9 mouse cellular contexts compared by ENCODE assay signal in genomic region chr16:37813691-37814382, GRCm38 (mm10). TPM values are rescaled to one million over a fixed set of nuclear protein-coding genes. Genes with fewer than 3 reads are reported as not detected.
DNase-seq lines count a peak whose midpoint lies in the region; ATAC-seq and TF ChIP-seq lines count a peak whose summit lies in the region.
"Had no signal": no experiment of that assay in that cellular context is flagged by ENCODE, and none has a peak within 500 bp of the region (broad histone marks: within the 10 kb centered on the region; RNA-seq: fewer than 3 reads in every experiment).

No protein-coding gene starts in this region.

- 56% methylated on average over 5 of the region's 5 CpGs for WGBS in heart, embryonic 10.5 days
- WGBS in forebrain, embryonic 14.5 days, result 37% methylated on average over 5 of the region's 5 CpGs
- WGBS in liver, embryonic 14.5 days (ENCODE audit: insufficient replicate concordance), result 31% methylated on average over 5 of the region's 5 CpGs

- DNase-seq in heart, embryonic 10.5 days (ENCODE audit: low spot score), result no peak
- DNase-seq in heart, adult 18-20 months, result no peak
- peak; percentile 5 for DNase-seq in 416B (ENCODE audit: low read depth)
- no peak for DNase-seq in forebrain, embryonic 14.5 days (ENCODE audit: low spot score)
- no peak for DNase-seq in liver, embryonic 14.5 days (ENCODE audit: low read depth in 3 of 3, low spot score in 3 of 3)
- no peak for DNase-seq in right cerebral cortex, adult 2 months (ENCODE audit: low spot score in 2 of 2)
- no peak for DNase-seq in spleen, postnatal 10 days (ENCODE audit: low spot score in 2 of 2)
- DNase-seq in cerebellum, postnatal 14 days, result no peak
- DNase-seq: cerebellum, adult 8-10 months had no signal

- peak overlapping the region; percentile 33 for H3K4me2 ChIP-seq in forebrain, embryonic 14.5 days (ENCODE audit: low read length)
- peak overlapping the region; percentile 34 for H3K4me2 ChIP-seq in liver, embryonic 14.5 days (ENCODE audit: low read depth)

- no peaks in the 10 kb centered on the region for H3K9me3 ChIP-seq in heart, embryonic 10.5 days
- no peaks in the 10 kb centered on the region for H3K9me3 ChIP-seq in forebrain, embryonic 14.5 days (replicated peaks; ENCODE audit: control insufficient read depth, low read length)
- no peaks in the 10 kb centered on the region for H3K9me3 ChIP-seq in liver, embryonic 14.5 days (ENCODE audit: control insufficient read depth, low read length)

- peaks cover 52% of the 10 kb centered on the region for H3K36me3 ChIP-seq in heart, embryonic 10.5 days
- peaks cover 8% of the 10 kb centered on the region; the same call in 1 of the 2 replicates for H3K36me3 ChIP-seq in forebrain, embryonic 14.5 days (ENCODE audit: control insufficient read depth, insufficient read depth, low read length)
- no peaks in the 10 kb centered on the region for H3K36me3 ChIP-seq in liver, embryonic 14.5 days (replicated peaks; ENCODE audit: control insufficient read depth, insufficient read depth, low read depth)

- 0 out of 2 replicates have a peak, but pooled peaks have one; percentile 2 for ATAC-seq in forebrain, embryonic 14.5 days
- ATAC-seq in liver, embryonic 14.5 days (ENCODE audit: insufficient read depth), result no peak

- H3K9ac ChIP-seq in forebrain, embryonic 14.5 days (ENCODE audit: low read length), result 0 out of 2 replicates have a peak overlapping the region, but pooled peaks have one; percentile 5
- no peak overlapping the region for H3K9ac ChIP-seq in liver, embryonic 14.5 days (replicated peaks)

- H3K4me1 ChIP-seq in heart, embryonic 10.5 days, result peaks cover 40% of the 10 kb centered on the region
- peaks cover 7% of the 10 kb centered on the region; the same call in 1 of the 2 replicates for H3K4me1 ChIP-seq in forebrain, embryonic 14.5 days (ENCODE audit: control insufficient read depth, insufficient read depth, low read length)
- H3K4me1 ChIP-seq in liver, embryonic 14.5 days (replicated peaks; ENCODE audit: control insufficient read depth in 2 of 2, insufficient read depth in 2 of 2, low read length in 1 of 2), result peaks cover 0 to 13% of the 10 kb centered on the region in 2 experiments; a peak in 2 of 4 replicates

- H3K27me3 ChIP-seq in heart, embryonic 10.5 days (ENCODE audit: insufficient read depth, poor library complexity, severe bottlenecking), result no peaks in the 10 kb centered on the region
- no peaks in the 10 kb centered on the region for H3K27me3 ChIP-seq in forebrain, embryonic 14.5 days (replicated peaks; ENCODE audit: control insufficient read depth, insufficient read depth, low read length)
- no peaks in the 10 kb centered on the region for H3K27me3 ChIP-seq in liver, embryonic 14.5 days (ENCODE audit: control insufficient read depth, insufficient read depth, low read length)

- no peak overlapping the region for H3K4me3 ChIP-seq in heart, embryonic 10.5 days
- H3K4me3 ChIP-seq in forebrain, embryonic 14.5 days (ENCODE audit: low read depth, low read length), result no peak overlapping the region
- H3K4me3 ChIP-seq in liver, embryonic 14.5 days (ENCODE audit: insufficient read depth in 1 of 2, low read depth in 2 of 2, low read length in 2 of 2), result no peak overlapping the region

- H3K27ac ChIP-seq in heart, embryonic 10.5 days, result peak overlapping the region; percentile 67; the same call in 1 of the 2 replicates
- H3K27ac ChIP-seq in forebrain, embryonic 14.5 days (ENCODE audit: low read depth, low read length), result peak overlapping the region; percentile 48; the same call in 1 of the 2 replicates
- no peak overlapping the region for H3K27ac ChIP-seq in liver, embryonic 14.5 days

- no peak for TF ChIP-seq EP300 in liver, embryonic 14.5 days (IDR thresholded peaks at IDR 0.05; ENCODE audit: low read depth)

- TF ChIP-seq CTCF in liver, embryonic 14.5 days (IDR thresholded peaks at IDR 0.05; ENCODE audit: low read depth), result no peak

RNA-seq across cellular contexts. Expression of gene Fstl1, which starts 37.2 kb away (rescaled TPM):
- polyA plus RNA-seq in heart, embryonic 10.5 days (2016; fragmentation: Nextera tagmentation; extraction: Ambion mirVana), result 312 and 372 TPM in 2 replicates
- 10 to 100 TPM; 41.3 to 41.9 TPM for total RNA-seq in heart, adult 18-20 months (2021)
- polyA plus RNA-seq in forebrain, embryonic 14.5 days (2014; fragmentation: Nextera tagmentation; extraction: Ambion mirVana), result 90.2 and 101 TPM in 2 replicates
- polyA plus RNA-seq in liver, embryonic 14.5 days (2012; rRNA removed), result 6.1 and 9.9 TPM in 2 replicates
- 15.4 and 15.8 TPM in 2 replicates for polyA plus RNA-seq in liver, embryonic 14.5 days (2014; fragmentation: Nextera tagmentation; extraction: Ambion mirVana)

RNA-seq across cellular contexts. Expression of gene Gm36028, which starts 47.1 kb away (rescaled TPM):
- 0.88 and 1.0 TPM in 2 replicates for polyA plus RNA-seq in heart, embryonic 10.5 days (2016; fragmentation: Nextera tagmentation; extraction: Ambion mirVana)
- total RNA-seq in heart, adult 18-20 months (2021), result 1 to 10 TPM in 1 of 2 experiments, under 1 TPM in 1; 0.99 to 1.5 TPM
- polyA plus RNA-seq in forebrain, embryonic 14.5 days (2014; fragmentation: Nextera tagmentation; extraction: Ambion mirVana), result 0.20 TPM in 1 of 2 replicates, not detected in the other
- polyA plus RNA-seq in liver, embryonic 14.5 days (2012; rRNA removed), result 0.07 TPM in 1 of 2 replicates, not detected in the other
- polyA plus RNA-seq in liver, embryonic 14.5 days (2014; fragmentation: Nextera tagmentation; extraction: Ambion mirVana), result 0.11 TPM in 1 of 2 replicates, not detected in the other

RNA-seq across cellular contexts. Expression of gene Lrrc58, which starts 54.4 kb away (rescaled TPM):
- 42.8 and 48.3 TPM in 2 replicates for polyA plus RNA-seq in heart, embryonic 10.5 days (2016; fragmentation: Nextera tagmentation; extraction: Ambion mirVana)
- 10 to 100 TPM; 68.2 to 77.2 TPM for total RNA-seq in heart, adult 18-20 months (2021)
- 40.7 and 53.0 TPM in 2 replicates for polyA plus RNA-seq in forebrain, embryonic 14.5 days (2014; fragmentation: Nextera tagmentation; extraction: Ambion mirVana)
- 3.2 and 4.1 TPM in 2 replicates for polyA plus RNA-seq in liver, embryonic 14.5 days (2012; rRNA removed)
- polyA plus RNA-seq in liver, embryonic 14.5 days (2014; fragmentation: Nextera tagmentation; extraction: Ambion mirVana), result 8.7 and 10.0 TPM in 2 replicates
